Mouse (Mus musculus) kidney, adult 11 months (tissue): ENCODE measurements around the gene Orc6.

Source experiments
- DNase-seq: peaks from one replicate; pipeline ENCODE4 v3.0.0; 2022

Orc6 gene

GRCm38 (mm10) chr8:85299434-85300077 is at the start of gene Orc6, which contains the start of gene Vps35:
Orc6 (plus strand) TSS chr8:85299632.
Vps35 (minus strand) TSS chr8:85299802.
- peak; percentile 95 for DNase-seq

- no peak for DNase-seq
Observed at GRCm38 (mm10) chr8:85286846-85287245, 12.6 kb upstream of the Orc6 start.

- DNase-seq = no peak
Observed at GRCm38 (mm10) chr8:85298600-85299433, 615 bp upstream of the Orc6 start.

GRCm38 (mm10) chr8:85301941-85302340 is 2.5 kb downstream of the Orc6 start:
- DNase-seq = no peak

- no peak for DNase-seq
Observed at GRCm38 (mm10) chr8:85302931-85303330, 3.5 kb downstream of the Orc6 start.

- DNase-seq = no peak
Observed at GRCm38 (mm10) chr8:85303531-85303930, 4.1 kb downstream of the Orc6 start.

- DNase-seq = no peak
Observed at GRCm38 (mm10) chr8:85308564-85308963, 9.1 kb downstream of the Orc6 start.

GRCm38 (mm10) chr8:85311743-85312142 is 12.3 kb downstream of the Orc6 start:
- no peak for DNase-seq

- no peak for DNase-seq
Observed at GRCm38 (mm10) chr8:85313036-85313435, 13.6 kb downstream of the Orc6 start.

- no peak for DNase-seq
Observed at GRCm38 (mm10) chr8:85318534-85318933, 19.1 kb downstream of the Orc6 start.

- no peak for DNase-seq
Observed at GRCm38 (mm10) chr8:85321981-85322380, 22.5 kb downstream of the Orc6 start.

GRCm38 (mm10) chr8:85323084-85323483 is 23.7 kb downstream of the Orc6 start:
- DNase-seq = no peak

- no peak for DNase-seq
Observed at GRCm38 (mm10) chr8:85327036-85327435, 27.6 kb downstream of the Orc6 start.

GRCm38 (mm10) chr8:85329506-85329905 is 30.1 kb downstream of the Orc6 start:
- DNase-seq = peak; percentile 19

GRCm38 (mm10) chr8:85335105-85335504 is 35.7 kb downstream of the Orc6 start:
- DNase-seq = no peak

GRCm38 (mm10) chr8:85336211-85336933 is 36.9 kb downstream of the Orc6 start:
- DNase-seq = no peak

- DNase-seq = no peak
Observed at GRCm38 (mm10) chr8:85337681-85338080, 38.2 kb downstream of the Orc6 start.

- no peak for DNase-seq
Observed at GRCm38 (mm10) chr8:85339871-85340573, 40.6 kb downstream of the Orc6 start.

GRCm38 (mm10) chr8:85353287-85353686 is 53.9 kb downstream of the Orc6 start:
- no peak for DNase-seq
